Mouse (Mus musculus) large intestine, adult 2 months (tissue): ENCODE results near the gene Olfr222. TPM values are rescaled to one million over a fixed set of nuclear protein-coding genes. Genes with fewer than 3 reads are reported as not detected.

Experiments used
- DNase-seq: peaks from one replicate; pipeline ENCODE4 v3.0.0-alpha.2; 2012; ENCODE audit warnings: low read depth, low spot score
- WGBS: fragments of 180-500 bp; shearing (Covaris S2); methylation state at CpG from one replicate; pipeline ENCODE4 v1.1.7; 2018; 5-methylcytosine and 5-hydroxymethylcytosine counted together
- polyA plus RNA-seq: library from polyadenylated mRNA; depleted of rRNA; stranded (reverse); fragments of >200 nt; gene quantifications from 2 replicates; pipeline ENCODE4 v1.2.3, GENCODE M21; 2012; rRNA removed

Olfr222 gene
- polyA plus RNA-seq, 1 experiment = not detected

GRCm38 (mm10) chr11:59543376-59543775 lies 32.7 kb downstream of the Olfr222 start:
- DNase-seq = no peak
- 54% methylated on average over 3 of the region's 3 CpGs for WGBS

DNA sequence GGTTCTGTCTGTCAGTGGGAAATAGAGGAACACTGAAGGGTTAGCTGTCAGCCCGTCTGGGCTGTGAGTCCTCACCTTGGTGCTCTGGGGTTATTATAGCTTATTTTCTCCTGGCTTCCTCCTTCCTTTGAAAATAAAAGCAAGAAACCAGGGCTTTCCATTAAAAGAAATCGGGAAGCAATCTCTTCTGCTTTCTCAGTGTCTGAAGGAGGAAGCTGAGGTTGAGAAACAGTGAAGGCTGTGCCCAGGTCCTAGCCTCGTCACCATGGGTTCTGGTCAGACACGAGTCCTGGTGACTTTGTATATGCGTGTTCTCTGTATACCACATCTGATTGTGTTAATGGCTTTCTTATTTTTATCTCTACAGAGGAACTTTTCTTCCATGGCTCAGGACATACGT lies 33.6 kb downstream of the Olfr222 start:
- 71% methylated on average over 6 of the region's 6 CpGs for WGBS
- DNase-seq = no peak

GRCm38 (mm10) chr11:59541324-59541723 lies 34.7 kb downstream of the Olfr222 start, which contains the start of gene Nlrp3:
Nlrp3 (plus strand) TSS chr11:59541568.
- DNase-seq = no peak

GRCm38 (mm10) chr11:59540123-59540522 lies 35.9 kb downstream of the Olfr222 start:
- WGBS = 65% methylated on average over 3 of the region's 3 CpGs
- no peak for DNase-seq

More at GRCm38 (mm10) chr11:59541324-59541723, 34.7 kb downstream of the Olfr222 start, which contains the start of gene Nlrp3:
- WGBS = 45% methylated on average over 3 of the region's 3 CpGs

DNA sequence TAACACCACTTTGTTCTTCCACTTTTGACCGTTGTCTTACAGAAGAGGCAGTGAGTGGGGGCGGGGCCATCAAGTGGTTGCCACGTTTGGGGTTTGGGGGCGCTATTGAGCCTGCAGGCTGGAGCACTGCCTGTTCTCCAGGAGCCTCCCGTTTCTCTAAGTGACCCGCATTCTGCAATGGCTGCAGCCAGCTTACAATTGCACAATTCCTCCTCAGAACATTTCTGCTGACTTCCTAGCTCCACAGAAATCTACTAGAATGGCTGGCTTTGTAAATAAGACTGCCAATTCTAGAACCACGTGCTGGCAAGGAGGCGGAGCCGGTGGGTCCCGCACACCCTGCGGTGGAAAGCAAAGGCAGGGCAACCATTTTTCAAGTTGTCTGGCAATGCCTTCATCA lies 37.6 kb downstream of the Olfr222 start:
- DNase-seq = no peak
- WGBS = 20% methylated on average over 11 of the region's 11 CpGs

DNA sequence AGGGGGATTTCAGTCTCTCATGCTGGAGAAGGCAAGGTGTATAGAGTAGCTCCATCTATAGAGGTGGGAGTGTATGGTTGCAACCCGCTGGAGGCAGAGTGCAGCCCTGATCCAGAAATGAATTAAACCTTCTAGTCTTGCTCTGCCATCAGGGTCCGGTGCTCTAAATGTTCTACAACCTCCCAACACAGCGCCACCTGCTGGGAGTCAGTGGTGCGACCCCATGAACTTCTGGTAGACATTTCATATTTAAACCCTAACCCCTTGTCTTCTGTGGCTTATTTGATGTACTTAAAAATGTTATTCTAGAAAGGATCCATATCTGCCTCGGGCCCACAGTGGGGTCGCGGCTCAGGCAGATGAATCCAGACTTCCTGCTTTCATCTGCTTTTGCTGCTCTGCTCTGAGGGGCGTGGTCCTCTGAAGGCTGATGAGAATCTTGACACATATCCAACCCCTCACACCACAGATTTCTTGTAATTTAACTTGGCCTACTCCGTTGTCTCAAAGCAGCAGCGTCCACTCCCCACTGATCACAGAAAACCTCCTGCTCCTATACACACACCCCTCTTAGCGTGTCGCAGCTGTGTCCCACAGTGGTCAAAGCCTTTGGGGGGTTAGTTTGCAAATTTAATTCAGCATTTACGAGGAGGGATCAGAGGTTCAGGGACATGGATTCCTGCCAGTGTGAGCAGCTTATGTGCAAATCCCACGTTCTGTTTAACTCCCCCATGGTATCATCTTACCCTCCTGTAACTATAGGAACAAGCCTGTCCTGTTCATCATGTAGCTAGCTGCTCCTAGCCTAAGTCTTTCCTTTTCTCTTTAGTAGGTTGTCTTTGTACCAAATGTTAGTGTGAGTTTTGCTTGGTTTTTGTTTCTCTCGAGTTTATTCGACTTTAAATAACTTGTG lies 38.6 kb downstream of the Olfr222 start:
- DNase-seq = no peak
- WGBS = 58% methylated on average over 16 of the region's 16 CpGs

DNA sequence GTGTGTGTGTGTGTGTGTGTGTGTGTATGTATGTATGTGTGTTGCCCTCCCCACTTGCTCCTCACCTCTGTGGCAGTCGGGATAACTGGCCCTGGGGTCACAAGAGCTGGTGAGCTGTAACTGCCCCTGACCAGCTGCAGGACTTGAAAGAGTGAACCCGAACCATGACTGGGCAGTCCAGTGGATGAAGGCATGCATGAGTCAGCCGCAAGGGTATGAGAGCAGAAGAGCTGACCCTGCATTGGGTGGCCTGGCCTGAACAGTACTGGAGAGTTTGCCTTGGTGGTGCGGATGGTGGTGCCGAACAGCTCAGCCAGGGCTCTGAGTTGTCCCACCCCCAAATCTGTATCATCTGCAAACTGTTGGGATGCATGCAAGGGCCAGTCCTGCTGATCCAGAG lies 44.5 kb downstream of the Olfr222 start:
- 78% methylated on average over 5 of the region's 5 CpGs for WGBS
- no peak for DNase-seq

GRCm38 (mm10) chr11:59530870-59531535 lies 45.0 kb downstream of the Olfr222 start:
- WGBS = 59% methylated on average over 6 of the region's 6 CpGs
- DNase-seq = no peak

DNA sequence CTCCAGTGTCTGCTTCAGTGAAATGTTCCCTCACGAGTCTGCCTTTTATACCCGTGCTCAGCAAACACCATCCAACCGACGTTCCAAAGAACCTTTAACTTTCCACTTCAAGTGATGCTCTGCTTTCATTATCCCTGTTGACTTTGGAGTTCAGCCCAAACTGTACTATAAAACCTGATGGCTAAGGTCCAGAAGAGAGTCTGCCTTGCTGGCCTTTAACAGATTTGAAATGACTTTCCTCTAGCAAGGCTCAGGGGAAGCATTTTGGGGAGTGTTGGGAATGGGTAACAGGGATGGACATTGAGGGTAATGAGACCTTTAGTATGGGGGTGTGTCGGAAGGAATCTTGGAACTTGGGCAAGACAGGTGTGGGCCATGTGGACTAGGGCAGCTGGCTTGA lies 45.8 kb downstream of the Olfr222 start:
- no peak for DNase-seq
- 20% methylated on average over 5 of the region's 5 CpGs for WGBS

DNA sequence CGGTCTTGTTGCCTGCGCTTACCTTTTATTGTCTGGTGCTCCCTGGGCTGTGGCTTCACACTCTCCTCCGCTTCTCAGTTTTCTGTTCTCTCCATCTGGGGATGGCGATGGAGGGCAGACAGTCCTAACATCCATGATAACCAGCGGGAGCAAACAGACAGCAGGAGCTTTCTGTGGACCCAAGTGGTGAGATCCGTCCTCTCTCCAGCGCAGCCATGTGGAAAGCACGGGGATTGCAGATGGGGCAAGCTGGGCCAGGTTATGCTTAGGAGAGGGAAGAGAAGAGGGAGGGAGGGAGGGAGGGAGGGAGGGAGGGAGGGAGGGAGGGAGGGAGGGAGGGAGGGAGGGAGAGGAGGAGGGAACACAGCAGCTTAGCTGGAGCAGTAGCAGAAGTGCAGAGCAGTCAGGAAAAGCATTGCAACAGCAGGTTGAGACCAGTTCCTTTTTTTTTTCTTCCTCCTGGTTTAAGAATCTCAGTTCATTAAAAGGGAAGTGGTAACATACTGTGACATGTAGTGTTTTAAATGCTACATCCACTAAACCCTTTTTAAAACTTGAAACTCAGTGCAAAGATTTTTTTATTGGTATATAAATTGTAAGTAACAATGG lies 49.5 kb downstream of the Olfr222 start, which contains the start of gene Zkscan17:
Gene Zkscan17, minus strand, starts transcription at position 280 of the 609 bp plus-strand sequence.
- DNase-seq = no peak
- 50% methylated on average over 8 of the region's 8 CpGs for WGBS

GRCm38 (mm10) chr11:59525237-59525636 lies 50.8 kb downstream of the Olfr222 start:
- peak; percentile 32 for DNase-seq

DNA sequence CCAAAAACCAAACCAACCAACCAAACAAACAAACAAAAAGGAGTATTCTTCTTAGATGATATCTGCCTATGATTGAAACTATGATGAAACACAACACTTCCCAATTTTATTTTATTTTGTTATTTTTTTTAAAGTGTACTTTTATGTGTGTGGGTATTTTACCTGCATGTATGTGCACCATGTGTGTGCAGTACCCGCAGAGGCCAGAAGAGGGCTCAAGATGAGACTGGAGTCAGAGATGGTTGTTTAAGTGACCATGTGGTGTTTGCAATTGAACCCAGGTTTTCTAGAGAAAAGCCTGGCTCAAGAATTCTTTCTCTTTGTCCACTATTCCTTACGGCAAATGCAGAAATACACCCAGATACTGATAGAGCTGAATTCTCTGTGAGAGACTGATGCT lies 51.9 kb downstream of the Olfr222 start:
- WGBS = 96% methylated on average over 2 of the region's 2 CpGs
- no peak for DNase-seq

More at GRCm38 (mm10) chr11:59525237-59525636, 50.8 kb downstream of the Olfr222 start:
- 6% methylated on average over 10 of the region's 10 CpGs for WGBS

Other genes starting within 250 kb of the Olfr222 start
- gene Prss38, start 200.6 kb downstream of the Olfr222 start, polyA plus RNA-seq = not detected in 2 replicates
- 3.8 and 4.9 TPM in 2 replicates for gene Jmjd4, start 126.2 kb downstream of the Olfr222 start, polyA plus RNA-seq
- 21.6 and 21.7 TPM in 2 replicates for gene Snap47, start 125.0 kb downstream of the Olfr222 start, polyA plus RNA-seq
- 0.46 and 0.48 TPM in 2 replicates for gene Zfp867, start 103.8 kb downstream of the Olfr222 start, polyA plus RNA-seq
- gene Zkscan17, start 49.5 kb downstream of the Olfr222 start, polyA plus RNA-seq = 6.1 and 6.6 TPM in 2 replicates
- gene Nlrp3, start 34.7 kb downstream of the Olfr222 start, polyA plus RNA-seq = 0.30 and 0.43 TPM in 2 replicates
- gene Olfr223, start 17.1 kb upstream of the Olfr222 start, polyA plus RNA-seq = not detected in 2 replicates
- 59.1 and 72.2 TPM in 2 replicates for gene Mprip, start 85.1 kb upstream of the Olfr222 start, polyA plus RNA-seq
- gene Pld6, start 211.4 kb upstream of the Olfr222 start, polyA plus RNA-seq = 1.1 and 1.4 TPM in 2 replicates
- 18.3 and 22.5 TPM in 2 replicates for gene Flcn, start 233.8 kb upstream of the Olfr222 start, polyA plus RNA-seq